Mouse (Mus musculus) liver, embryonic 15.5 days (tissue): Measurements from ENCODE around the gene Ntrk1. TPM values are rescaled to one million over a fixed set of nuclear protein-coding genes. Genes with fewer than 3 reads are reported as not detected.

Experiments
- ATAC-seq: fragments of 200-750 bp; cut with Nextera tagmentation; 2 replicates; pipeline ENCODE4 v1.8.0; 2017; ENCODE audit warnings: moderate number of reproducible peaks, mild to moderate bottlenecking, moderate library complexity; ENCODE audit not compliant: insufficient read depth
- H3K27ac ChIP-seq: fragments of 300-500 bp; sonication (generic); replicated peaks from 2 replicates; pipeline ENCODE4 v1.5.1; 2015; ENCODE audit warnings: mild to moderate bottlenecking, inconsistent platforms
- H3K27me3 ChIP-seq: fragments of 300-500 bp; sonication (generic); 2 replicates; pipeline ENCODE4 v1.6.1; 2015; ENCODE audit warnings: mild to moderate bottlenecking, inconsistent platforms
- H3K36me3 ChIP-seq: fragments of 300-500 bp; sonication (generic); replicated peaks from 2 replicates; pipeline ENCODE4 v1.6.1; 2015; ENCODE audit warnings: moderate library complexity, mild to moderate bottlenecking, inconsistent platforms
- H3K4me1 ChIP-seq: fragments of 300-500 bp; sonication (generic); replicated peaks from 2 replicates; pipeline ENCODE4 v1.6.1; 2015; ENCODE audit warnings: inconsistent platforms
- H3K4me2 ChIP-seq: fragments of 300-500 bp; sonication (generic); 2 replicates; pipeline ENCODE4 v1.6.1; 2015; ENCODE audit warnings: moderate library complexity, mild to moderate bottlenecking, inconsistent platforms
- H3K4me3 ChIP-seq: fragments of 300-500 bp; sonication (generic); replicated peaks from 2 replicates; pipeline ENCODE4 v1.5.1; 2015; ENCODE audit warnings: mild to moderate bottlenecking, inconsistent platforms
- H3K9ac ChIP-seq: fragments of 300-500 bp; sonication (generic); 2 replicates; pipeline ENCODE4 v1.6.1; 2015; ENCODE audit warnings: moderate library complexity, mild to moderate bottlenecking, inconsistent platforms
- H3K9me3 ChIP-seq: fragments of 300-500 bp; sonication (generic); replicated peaks from 2 replicates; pipeline ENCODE4 v1.6.1; 2016; ENCODE audit warnings: inconsistent platforms
- WGBS: fragments of 180-500 bp; shearing (Covaris S2); methylation state at CpG from one replicate; pipeline ENCODE4 v1.1.7; 2015; ENCODE audit warnings: mixed read lengths; ENCODE audit not compliant: insufficient replicate concordance; 5-methylcytosine and 5-hydroxymethylcytosine counted together
- polyA plus RNA-seq: library from polyadenylated mRNA; unstranded; fragments of >200 nt; fragmentation: Nextera tagmentation; extraction: Ambion mirVana; gene quantifications from 2 replicates; pipeline ENCODE4 v1.2.1, GENCODE M21; 2015

Ntrk1 gene
- polyA plus RNA-seq, 1 experiment from 2014 or later, result 0.20 TPM

GRCm38 (mm10) chr3:87785626-87786214, 9.2 kb downstream of the Ntrk1 start:
- Histone ChIP-seq H3K27ac (no peak overlapping the region), H3K4me2 (no peak overlapping the region), H3K4me1 (no peaks in the 10 kb centered on the region), H3K9me3 (no peaks in the 10 kb centered on the region), H3K4me3 (no peak overlapping the region), H3K27me3 (peaks cover 2% of the 10 kb centered on the region), H3K9ac (no peak overlapping the region), H3K36me3 (no peaks in the 10 kb centered on the region)
- WGBS, result 44% methylated on average over 6 of the region's 6 CpGs
- ATAC-seq, result no peak

GRCm38 (mm10) chr3:87785156-87785555, 9.8 kb downstream of the Ntrk1 start:
- 44% methylated on average over 5 of the region's 5 CpGs for WGBS
- no peak overlapping the region for H3K4me3 ChIP-seq
- no peak overlapping the region for H3K4me2 ChIP-seq
- no peaks in the 10 kb centered on the region for H3K4me1 ChIP-seq
- H3K27ac ChIP-seq, result no peak overlapping the region
- H3K9ac ChIP-seq, result no peak overlapping the region
- ATAC-seq, result no peak
- no peaks in the 10 kb centered on the region for H3K27me3 ChIP-seq
- H3K36me3 ChIP-seq, result no peaks in the 10 kb centered on the region
- H3K9me3 ChIP-seq, result no peaks in the 10 kb centered on the region

GRCm38 (mm10) chr3:87783282-87784023, 11.5 kb downstream of the Ntrk1 start:
- Histone ChIP-seq H3K36me3 (no peaks in the 10 kb centered on the region), H3K27me3 (peaks cover 10% of the 10 kb centered on the region), H3K4me1 (no peaks in the 10 kb centered on the region), H3K4me2 (no peak overlapping the region), H3K9ac (no peak overlapping the region), H3K4me3 (no peak overlapping the region), H3K27ac (no peak overlapping the region), H3K9me3 (no peaks in the 10 kb centered on the region)
- no peak for ATAC-seq
- WGBS, result 77% methylated on average over 25 of the region's 25 CpGs

DNA sequence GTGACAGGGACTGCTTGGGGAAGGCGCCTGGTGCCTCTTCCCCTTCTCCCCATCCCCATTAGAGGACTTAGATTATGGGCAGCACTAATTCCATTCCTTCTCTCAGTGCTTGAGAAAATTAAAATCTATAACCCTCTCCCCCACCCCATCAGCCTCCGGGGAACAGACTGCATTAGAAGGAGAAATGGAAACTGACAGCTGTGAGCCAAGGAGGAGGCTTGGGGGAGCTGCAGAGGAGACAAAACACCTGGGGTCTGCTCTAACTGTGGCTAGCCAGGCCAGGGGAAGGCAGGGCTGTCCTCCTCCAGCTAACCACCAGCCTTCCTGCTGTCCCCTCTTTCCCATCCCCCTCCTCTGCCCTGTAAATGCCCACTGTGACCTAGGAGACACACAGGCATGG, 15.9 kb downstream of the Ntrk1 start:
- H3K36me3 ChIP-seq, result no peaks in the 10 kb centered on the region
- no peak overlapping the region for H3K4me3 ChIP-seq
- no peaks in the 10 kb centered on the region for H3K9me3 ChIP-seq
- H3K4me2 ChIP-seq, result no peak overlapping the region
- no peak overlapping the region for H3K9ac ChIP-seq
- WGBS, result 48% methylated on average over 2 of the region's 2 CpGs
- no peak overlapping the region for H3K27ac ChIP-seq
- peaks cover 22% of the 10 kb centered on the region for H3K27me3 ChIP-seq
- no peaks in the 10 kb centered on the region for H3K4me1 ChIP-seq
- no peak for ATAC-seq

DNA sequence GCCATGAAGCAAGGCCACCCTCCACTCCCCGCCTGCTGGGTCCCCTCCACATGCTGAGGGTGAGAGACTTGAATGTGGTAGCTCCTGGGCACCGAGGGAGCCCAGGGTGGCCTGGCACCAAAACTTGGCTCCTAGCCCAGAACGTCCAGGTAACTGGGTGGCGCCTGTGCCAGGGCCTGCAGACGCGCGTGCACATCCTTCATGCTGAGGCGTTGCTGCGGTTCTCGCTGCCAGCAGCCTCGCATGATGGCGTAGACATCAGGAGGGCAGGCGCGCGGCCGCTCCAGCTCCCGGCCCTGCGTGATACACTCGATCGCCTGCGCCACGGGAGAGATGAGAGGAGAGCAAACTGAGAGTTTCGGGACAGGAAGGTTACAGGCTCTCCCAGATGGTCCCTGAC, 16.7 kb downstream of the Ntrk1 start:
- H3K4me3 ChIP-seq, result no peak overlapping the region
- no peak overlapping the region for H3K4me2 ChIP-seq
- H3K9me3 ChIP-seq, result no peaks in the 10 kb centered on the region
- WGBS, result 58% methylated on average over 23 of the region's 23 CpGs
- H3K27ac ChIP-seq, result no peak overlapping the region
- no peaks in the 10 kb centered on the region for H3K36me3 ChIP-seq
- H3K27me3 ChIP-seq, result peaks cover 22% of the 10 kb centered on the region
- ATAC-seq, result no peak
- no peaks in the 10 kb centered on the region; the same call in 1 of the 2 replicates for H3K4me1 ChIP-seq
- no peak overlapping the region for H3K9ac ChIP-seq

DNA sequence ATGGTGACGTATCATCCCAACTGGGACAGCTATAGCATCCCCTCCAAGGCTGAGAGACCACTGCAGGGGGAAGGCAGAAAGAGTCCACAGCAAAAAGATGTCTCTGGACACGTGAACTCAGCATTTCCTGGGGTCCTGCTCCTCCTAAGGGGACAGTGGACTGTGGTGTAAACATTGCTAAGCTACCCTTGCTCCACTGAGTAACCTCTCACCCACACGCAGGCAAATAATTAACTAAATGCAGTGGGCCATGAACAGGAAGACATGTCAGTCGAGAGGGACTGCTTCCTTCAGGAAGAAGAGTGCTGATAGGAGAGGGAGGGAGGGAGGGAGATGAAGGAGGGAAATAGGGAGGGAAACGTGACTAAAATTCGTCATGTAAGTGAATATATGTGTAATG, 23.9 kb downstream of the Ntrk1 start:
- no peak overlapping the region for H3K4me2 ChIP-seq
- H3K27ac ChIP-seq, result no peak overlapping the region
- peak; percentile 51 for ATAC-seq
- H3K9me3 ChIP-seq, result no peaks in the 10 kb centered on the region
- WGBS, result 21% methylated on average over 6 of the region's 6 CpGs
- H3K36me3 ChIP-seq, result no peaks in the 10 kb centered on the region
- peaks cover 4% of the 10 kb centered on the region for H3K4me1 ChIP-seq
- no peak overlapping the region for H3K9ac ChIP-seq
- peaks cover 37% of the 10 kb centered on the region for H3K27me3 ChIP-seq
- no peak overlapping the region for H3K4me3 ChIP-seq

DNA sequence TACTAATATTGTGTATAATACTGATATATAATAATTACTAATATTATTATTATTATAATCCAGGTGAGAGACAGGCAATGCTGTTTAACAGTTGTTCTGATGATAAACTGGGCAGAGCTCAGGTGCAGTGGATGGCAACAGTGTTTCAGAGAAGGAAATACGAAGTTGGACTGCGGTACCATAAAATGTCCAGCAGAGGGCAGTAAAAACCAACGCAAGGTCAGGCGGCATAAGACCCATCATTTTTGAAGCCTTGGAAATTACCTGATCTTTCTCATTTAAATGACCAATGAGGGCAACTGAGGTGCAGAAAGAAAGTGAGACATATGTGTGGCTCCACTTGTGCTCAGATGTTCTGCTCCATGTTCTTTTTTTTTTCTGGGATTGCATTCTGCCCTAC, 24.7 kb downstream of the Ntrk1 start:
- no peak overlapping the region for H3K4me2 ChIP-seq
- no peak overlapping the region for H3K4me3 ChIP-seq
- no peak overlapping the region for H3K27ac ChIP-seq
- WGBS, result 1% methylated on average over 4 of the region's 4 CpGs
- peaks cover 5% of the 10 kb centered on the region for H3K4me1 ChIP-seq
- no peak overlapping the region for H3K9ac ChIP-seq
- no peak for ATAC-seq
- H3K27me3 ChIP-seq, result peaks cover 42% of the 10 kb centered on the region
- H3K9me3 ChIP-seq, result no peaks in the 10 kb centered on the region
- H3K36me3 ChIP-seq, result no peaks in the 10 kb centered on the region

- H3K27me3 ChIP-seq, result peaks cover 49% of the 10 kb centered on the region
- WGBS, result 60% methylated on average over 8 of the region's 8 CpGs
Measured at GRCm38 (mm10) chr3:87769506-87769905, 25.5 kb downstream of the Ntrk1 start.

DNA sequence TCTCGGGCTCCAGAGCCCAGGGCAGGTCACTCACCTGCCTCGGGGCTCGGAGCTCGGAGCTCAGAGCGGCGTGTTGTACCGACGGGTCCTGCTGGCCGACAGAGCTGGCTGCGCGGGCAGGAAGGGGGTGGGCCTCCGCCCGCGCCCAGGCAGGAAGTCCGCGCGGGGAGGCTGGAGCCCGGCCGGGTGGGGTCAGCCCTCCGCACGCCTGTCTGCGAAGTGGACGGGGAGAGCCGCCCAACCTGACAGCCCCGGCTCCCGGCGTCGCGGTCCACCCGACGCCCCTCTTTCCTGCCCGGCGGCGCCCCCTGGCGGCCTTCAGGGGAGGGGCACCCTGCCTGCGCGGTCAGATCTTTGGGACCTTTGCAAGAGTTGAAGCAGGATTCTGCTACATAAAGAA, 26.1 kb downstream of the Ntrk1 start:
- H3K4me2 ChIP-seq, result peak overlapping the region; percentile 62
- peak overlapping the region; percentile 47 for H3K4me3 ChIP-seq
- peaks cover 56% of the 10 kb centered on the region for H3K27me3 ChIP-seq
- no peaks in the 10 kb centered on the region for H3K9me3 ChIP-seq
- peak; percentile 40 for ATAC-seq
- H3K27ac ChIP-seq, result peak overlapping the region; percentile 45; the same call in 1 of the 2 replicates
- peaks cover 12% of the 10 kb centered on the region for H3K4me1 ChIP-seq
- H3K36me3 ChIP-seq, result no peaks in the 10 kb centered on the region
- WGBS, result 2% methylated on average over 37 of the region's 37 CpGs
- H3K9ac ChIP-seq, result no peak overlapping the region

More at GRCm38 (mm10) chr3:87769506-87769905, 25.5 kb downstream of the Ntrk1 start:
- H3K36me3 ChIP-seq, result no peaks in the 10 kb centered on the region
- no peak overlapping the region for H3K27ac ChIP-seq
- no peak overlapping the region for H3K4me2 ChIP-seq
- H3K9ac ChIP-seq, result no peak overlapping the region
- H3K9me3 ChIP-seq, result no peaks in the 10 kb centered on the region
- ATAC-seq, result no peak
- peaks cover 12% of the 10 kb centered on the region for H3K4me1 ChIP-seq
- no peak overlapping the region for H3K4me3 ChIP-seq

DNA sequence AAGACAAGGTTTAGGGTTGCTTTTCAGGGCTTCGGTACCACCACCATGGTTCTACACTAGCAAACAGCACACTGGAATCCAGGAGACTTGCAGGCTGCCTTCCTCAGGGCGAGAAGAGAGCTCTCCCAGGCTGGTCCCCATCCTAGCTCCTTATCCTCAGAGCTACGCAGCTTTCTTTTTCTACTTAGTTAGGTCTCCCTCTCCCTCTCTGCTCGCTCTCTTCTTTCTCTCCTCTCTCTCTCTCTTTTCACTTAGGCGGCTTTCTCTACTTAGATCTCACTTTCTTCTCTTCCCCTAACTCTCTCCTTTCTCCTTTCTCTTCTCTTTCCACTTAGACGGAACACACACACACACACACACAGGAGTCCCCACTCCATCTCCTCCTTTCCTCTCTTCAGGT, 26.5 kb downstream of the Ntrk1 start:
- WGBS, result 20% methylated on average over 6 of the region's 6 CpGs
- no peak overlapping the region for H3K9ac ChIP-seq
- peak overlapping the region; percentile 45; the same call in 1 of the 2 replicates for H3K27ac ChIP-seq
- H3K27me3 ChIP-seq, result peaks cover 56% of the 10 kb centered on the region
- H3K4me2 ChIP-seq, result peak overlapping the region; percentile 62
- ATAC-seq, result no peak
- H3K4me1 ChIP-seq, result peaks cover 12% of the 10 kb centered on the region
- peak overlapping the region; percentile 47 for H3K4me3 ChIP-seq
- no peaks in the 10 kb centered on the region for H3K9me3 ChIP-seq
- no peaks in the 10 kb centered on the region for H3K36me3 ChIP-seq

DNA sequence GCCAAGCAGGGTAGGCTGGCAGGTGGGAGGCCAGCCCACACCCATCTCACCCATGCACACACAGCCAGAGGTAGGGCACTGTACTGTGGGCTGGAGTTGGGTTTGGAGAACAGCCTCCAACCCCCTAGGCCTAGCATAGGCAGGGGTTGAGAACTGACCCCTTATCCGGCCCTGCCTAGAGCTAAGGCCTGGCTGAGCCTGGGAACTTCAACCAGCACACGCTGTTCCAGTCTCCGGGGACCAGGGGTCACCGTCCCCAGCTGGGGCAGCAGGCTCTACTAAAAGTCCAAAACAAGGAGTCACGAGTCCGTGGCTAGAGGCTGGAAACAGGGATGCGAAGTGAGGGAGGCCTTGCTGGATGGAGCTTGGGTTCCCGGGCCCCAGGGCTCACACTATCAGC, 27.2 kb downstream of the Ntrk1 start:
- peaks cover 12% of the 10 kb centered on the region for H3K4me1 ChIP-seq
- 0 out of 2 replicates have a peak overlapping the region, but pooled peaks have one; percentile 45 for H3K27ac ChIP-seq
- 42% methylated on average over 8 of the region's 8 CpGs for WGBS
- H3K4me2 ChIP-seq, result peak overlapping the region; percentile 62
- no peaks in the 10 kb centered on the region for H3K36me3 ChIP-seq
- H3K9me3 ChIP-seq, result no peaks in the 10 kb centered on the region
- ATAC-seq, result no peak
- peaks cover 56% of the 10 kb centered on the region for H3K27me3 ChIP-seq
- no peak overlapping the region for H3K9ac ChIP-seq
- H3K4me3 ChIP-seq, result peak overlapping the region; percentile 47
